Mouse (Mus musculus): ENCODE measurements around the gene Snai1. TPM values are rescaled to one million over a fixed set of nuclear protein-coding genes. Genes with fewer than 3 reads are reported as not detected.

Snai1 gene
- polyA plus RNA-seq, 1 experiment from 2014 or later = 0.10 TPM

GRCm38 (mm10) chr2:167583161-167583952 is 45.4 kb downstream of the Snai1 start:
- ChIA-PET CTCF (no interaction called here), POLR2A (no interaction called here)
- no peak for TF ChIP-seq CTCF (IDR thresholded peaks at IDR 0.05)
- in situ Hi-C loops (cut with MboI; ENCODE audit: low pct_unique_long_range_greater_than_20kb) = no loop called here
- ATAC-seq = no peak
- no peaks in the 10 kb centered on the region for H3K27me3 ChIP-seq
- DNase-seq (ENCODE audit: low read depth, low spot score) = no peak

- DNase-seq (ENCODE audit: low read depth, low spot score) = no peak
- no peak for TF ChIP-seq CTCF (IDR thresholded peaks at IDR 0.05)
- ChIA-PET POLR2A (interaction anchor here (0.6 kb wide), 1 partner anchor 21 kb away, joined by 3 read pairs; no protein-coding TSS in a partner anchor), CTCF (interaction anchor here (1.0 kb wide), 1 partner anchor 20 kb away, joined by 3 read pairs; no protein-coding TSS in a partner anchor)
- in situ Hi-C loops (cut with MboI; ENCODE audit: low pct_unique_long_range_greater_than_20kb) = no loop called here
- H3K27me3 ChIP-seq = no peaks in the 10 kb centered on the region
- ATAC-seq = no peak
Measured at GRCm38 (mm10) chr2:167585273-167585672, 47.3 kb downstream of the Snai1 start.

- in situ Hi-C loops (cut with MboI; ENCODE audit: low pct_unique_long_range_greater_than_20kb) = no loop called here
- no peaks in the 10 kb centered on the region for H3K27me3 ChIP-seq
- CTCF ChIA-PET = interaction anchor here (0.7 to 1.7 kb wide), 4 partner anchors 9 to 52 kb away, joined by 3 to 4 read pairs (median 4); no protein-coding TSS in a partner anchor
- no peak for TF ChIP-seq CTCF (IDR thresholded peaks at IDR 0.05)
- DNase-seq (ENCODE audit: low read depth, low spot score) (no peak), ATAC-seq (no peak)
- POLR2A ChIA-PET = interaction anchor here (0.6 kb wide), 1 partner anchor 20 kb away, joined by 3 read pairs; no protein-coding TSS in a partner anchor
Measured at GRCm38 (mm10) chr2:167586041-167586440, 48.0 kb downstream of the Snai1 start.

GRCm38 (mm10) chr2:167586976-167587375 is 49.0 kb downstream of the Snai1 start:
- no peaks in the 10 kb centered on the region for H3K27me3 ChIP-seq

GRCm38 (mm10) chr2:167588774-167589577 is 51.0 kb downstream of the Snai1 start:
- in situ Hi-C loops (cut with MboI; ENCODE audit: low pct_unique_long_range_greater_than_20kb) = no loop called here
- TF ChIP-seq CTCF (IDR thresholded peaks at IDR 0.05) = no peak
- ChIA-PET POLR2A (interaction anchor here (0.8 kb wide), 1 partner anchor 14 kb away, joined by 3 read pairs; no protein-coding TSS in a partner anchor), CTCF (no interaction called here)
- no peaks in the 10 kb centered on the region for H3K27me3 ChIP-seq
- peak; percentile 21 for ATAC-seq
- no peak for DNase-seq (ENCODE audit: low read depth, low spot score)

More at GRCm38 (mm10) chr2:167586976-167587375, 49.0 kb downstream of the Snai1 start:
- in situ Hi-C loops (cut with MboI; ENCODE audit: low pct_unique_long_range_greater_than_20kb) = no loop called here
- POLR2A ChIA-PET = no interaction called here
- DNase-seq (ENCODE audit: low read depth, low spot score) = no peak
- no peak for ATAC-seq
- CTCF ChIA-PET = interaction anchor here (1.0 to 1.7 kb wide), 2 partner anchors 10 to 12 kb away, joined by 4 read pairs; no protein-coding TSS in a partner anchor
- TF ChIP-seq CTCF (IDR thresholded peaks at IDR 0.05) = no peak

Other genes starting within 250 kb of the Snai1 start
- gene B4galt5, start 189.0 kb upstream of the Snai1 start, polyA plus RNA-seq (2021) = 58.7 TPM
- gene Slc9a8, start 116.5 kb upstream of the Snai1 start, polyA plus RNA-seq (2021) = 23.6 TPM
- 69.4 TPM for gene Rnf114, start 45.5 kb upstream of the Snai1 start, polyA plus RNA-seq (2021)
- gene Spata2, start 45.3 kb upstream of the Snai1 start, polyA plus RNA-seq (2021) = 23.7 TPM
- 180 TPM for gene Ube2v1, start 93.9 kb downstream of the Snai1 start, polyA plus RNA-seq (2021)
- gene Gm20431, start 123.3 kb downstream of the Snai1 start, polyA plus RNA-seq (2021) = 0.95 TPM
- gene Cebpb, start 150.7 kb downstream of the Snai1 start, polyA plus RNA-seq (2021) = 129 TPM
- 36.1 TPM for gene Tmem189, start 151.6 kb downstream of the Snai1 start, polyA plus RNA-seq (2021)

Data from Patski (cell line).